Mouse (Mus musculus) MEL (cell line): ENCODE data around the gene Rpl19.

ENCODE experiments used
- CTCF ChIP-seq, 3 experiments: IDR thresholded peaks in 2 of 3; conservative IDR thresholded peaks in 1 of 3; 2 replicates each; pipeline ENCODE4 v1.5.1; 2011 to 2012; ENCODE audit warnings: low read length in 3 of 3, low read depth in 2 of 3, mild to moderate bottlenecking in 2 of 3, improper control_type of control experiment in 1 of 3, inconsistent platforms in 1 of 3, mixed read lengths in 1 of 3, moderate library complexity in 1 of 3; ENCODE audit not compliant: control insufficient read depth in 1 of 3, insufficient read depth in 1 of 3, poor library complexity in 1 of 3, severe bottlenecking in 1 of 3
- EP300 ChIP-seq, 2 experiments: IDR thresholded peaks; 2 replicates each; pipeline ENCODE4 v1.6.1; 2011; ENCODE audit warnings: improper control_type of control experiment in 2 of 2, low read length in 2 of 2, low read depth in 1 of 2, mild to moderate bottlenecking in 1 of 2
- GATA1 ChIP-seq: IDR thresholded peaks from 2 replicates; pipeline ENCODE4 v1.6.1; 2011; ENCODE audit warnings: low read depth, low read length, improper control_type of control experiment
- POLR2A ChIP-seq, 2 experiments: IDR thresholded peaks; 2 replicates each; pipeline ENCODE4 v1.6.1; 2011 to 2012; ENCODE audit warnings: low read length in 2 of 2, mild to moderate bottlenecking in 2 of 2, control low read depth in 1 of 2, improper control_type of control experiment in 1 of 2, low read depth in 1 of 2, moderate library complexity in 1 of 2; ENCODE audit not compliant: control insufficient read depth in 1 of 2, insufficient read depth in 1 of 2, poor library complexity in 1 of 2
- TAL1 ChIP-seq: IDR thresholded peaks from 2 replicates; pipeline ENCODE4 v1.6.1; 2012; ENCODE audit warnings: mild to moderate bottlenecking, inconsistent platforms, low read length, moderate library complexity, mixed read lengths
- USF1 ChIP-seq: IDR thresholded peaks from 2 replicates; pipeline ENCODE4 v1.6.1; 2014; ENCODE audit warnings: low read depth, mild to moderate bottlenecking, inconsistent platforms, low read length, improper control_type of control experiment, moderate library complexity
- USF2 ChIP-seq, 2 experiments: IDR thresholded peaks; 2 replicates each; pipeline ENCODE4 v1.6.1; 2011 to 2012; ENCODE audit warnings: improper control_type of control experiment in 2 of 2, low read length in 2 of 2, borderline replicate concordance in 1 of 2, inconsistent platforms in 1 of 2, low read depth in 1 of 2, mild to moderate bottlenecking in 1 of 2; ENCODE audit not compliant: insufficient read depth in 1 of 2

DNA sequence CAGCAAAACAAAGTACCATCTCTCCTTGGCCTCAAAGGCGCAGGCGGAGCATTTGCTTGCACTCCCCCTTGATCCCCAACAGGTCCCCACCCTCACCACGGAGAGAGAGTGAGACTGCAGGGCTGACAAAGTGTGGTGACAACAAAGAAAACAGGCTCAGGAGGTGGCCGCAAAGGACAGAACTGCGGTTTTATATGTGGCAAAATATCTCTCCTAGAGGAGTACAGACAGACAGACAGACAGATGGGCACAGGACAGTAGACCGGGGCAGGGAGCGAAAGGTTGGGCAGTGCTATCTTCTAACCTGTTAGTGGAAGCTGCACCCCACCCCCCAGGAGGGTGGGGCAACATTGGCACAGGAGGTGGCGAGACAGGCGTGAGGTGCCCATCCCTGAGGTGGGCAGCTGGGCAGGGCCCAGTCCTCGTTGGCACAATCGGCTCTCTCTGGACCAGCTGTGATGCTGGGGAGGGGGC is 25.1 kb upstream of the Rpl19 start:
- TF ChIP-seq EP300 (IDR thresholded peaks at IDR 0.05; ENCODE audit: low read depth in 1 of 2, low read length in 2 of 2) (no peak), CTCF (IDR thresholded peaks at IDR 0.05 in 2 of 3, conservative IDR thresholded peaks at IDR 0.05 in 1 of 3; ENCODE audit: control insufficient read depth in 1 of 3, insufficient read depth in 1 of 3, low read depth in 2 of 3, low read length in 3 of 3, poor library complexity in 1 of 3, severe bottlenecking in 1 of 3) (no peak), USF1 (no peak), USF2 (IDR thresholded peaks at IDR 0.05; ENCODE audit: borderline replicate concordance in 1 of 2, insufficient read depth in 1 of 2, low read depth in 1 of 2, low read length in 2 of 2) (no peak), TAL1 (no peak), GATA1 (no peak), POLR2A (IDR thresholded peaks at IDR 0.05; ENCODE audit: control insufficient read depth in 1 of 2, insufficient read depth in 1 of 2, low read depth in 1 of 2, low read length in 2 of 2, poor library complexity in 1 of 2) (no peak)
